Mouse (Mus musculus) hindbrain, embryonic 14.5 days (tissue): Measurements from ENCODE around the gene Rab11b. TPM values are rescaled to one million over a fixed set of nuclear protein-coding genes. Genes with fewer than 3 reads are reported as not detected.

Source experiments
- ATAC-seq: fragments of 200-750 bp; cut with Nextera tagmentation; 2 replicates; pipeline ENCODE4 v1.8.0; 2017; ENCODE audit warnings: moderate number of reproducible peaks, mild to moderate bottlenecking, moderate TSS enrichment, moderate library complexity; ENCODE audit not compliant: low FRiP score
- DNase-seq: peaks from one replicate; pipeline ENCODE4 v3.0.0-alpha.2; 2015; ENCODE audit warnings: low spot score
- H3K27ac ChIP-seq: fragments of 300-500 bp; sonication (generic); 2 replicates; pipeline ENCODE4 v1.5.1; 2014; ENCODE audit warnings: mild to moderate bottlenecking, moderate library complexity
- H3K27me3 ChIP-seq: fragments of 300-500 bp; sonication (generic); 2 replicates; pipeline ENCODE4 v1.6.1; 2014; ENCODE audit warnings: mild to moderate bottlenecking, low read length, mixed read lengths; ENCODE audit not compliant: control insufficient read depth, insufficient read depth
- H3K36me3 ChIP-seq: fragments of 300-500 bp; sonication (generic); replicated peaks from 2 replicates; pipeline ENCODE4 v1.6.1; 2014; ENCODE audit not compliant: control insufficient read depth, insufficient read depth
- H3K4me1 ChIP-seq: fragments of 300-500 bp; sonication (generic); replicated peaks from 2 replicates; pipeline ENCODE4 v1.6.1; 2014; ENCODE audit warnings: antibody characterized with exemption, low read length, mixed read lengths; ENCODE audit not compliant: control insufficient read depth, insufficient read depth
- H3K4me2 ChIP-seq: fragments of 300-500 bp; sonication (generic); replicated peaks from 2 replicates; pipeline ENCODE4 v1.6.1; 2014; ENCODE audit warnings: mild to moderate bottlenecking, moderate library complexity
- H3K4me3 ChIP-seq: fragments of 300-500 bp; sonication (generic); replicated peaks from 2 replicates; pipeline ENCODE4 v1.5.1; 2014; ENCODE audit warnings: mild to moderate bottlenecking, low read length
- H3K9ac ChIP-seq: fragments of 300-500 bp; sonication (generic); 2 replicates; pipeline ENCODE4 v1.6.1; 2014
- H3K9me3 ChIP-seq: fragments of 300-500 bp; sonication (generic); 2 replicates; pipeline ENCODE4 v1.6.1; 2016; ENCODE audit warnings: low read length; ENCODE audit not compliant: control insufficient read depth
- WGBS: fragments of 180-500 bp; shearing (Covaris S2); extraction: QIAGEN DNeasy Blood & Tissue Kit; methylation state at CpG from one replicate; pipeline ENCODE4 v1.1.7; 2014; 5-methylcytosine and 5-hydroxymethylcytosine counted together
- polyA plus RNA-seq: library from polyadenylated mRNA; unstranded; fragments of >200 nt; fragmentation: Nextera tagmentation; extraction: Ambion mirVana; gene quantifications from 2 replicates; pipeline ENCODE4 v1.2.1, GENCODE M21; 2014

Gene Rab11b
- polyA plus RNA-seq, 1 experiment from 2014 or later: 430 TPM

GRCm38 (mm10) chr17:33774573-33775155 is 14.3 kb upstream of the Rab11b start:
- H3K4me1 ChIP-seq: no peaks in the 10 kb centered on the region
- no peak overlapping the region for H3K4me3 ChIP-seq
- 92% methylated on average over 8 of the region's 8 CpGs for WGBS
- no peaks in the 10 kb centered on the region for H3K9me3 ChIP-seq
- H3K27me3 ChIP-seq: no peaks in the 10 kb centered on the region
- H3K4me2 ChIP-seq: no peak overlapping the region
- H3K9ac ChIP-seq: no peak overlapping the region
- H3K36me3 ChIP-seq: 0 out of 2 replicates have a peak, but pooled peaks cover 4% of the 10 kb centered on the region
- DNase-seq: no peak
- ATAC-seq: no peak
- no peak overlapping the region for H3K27ac ChIP-seq

DNA sequence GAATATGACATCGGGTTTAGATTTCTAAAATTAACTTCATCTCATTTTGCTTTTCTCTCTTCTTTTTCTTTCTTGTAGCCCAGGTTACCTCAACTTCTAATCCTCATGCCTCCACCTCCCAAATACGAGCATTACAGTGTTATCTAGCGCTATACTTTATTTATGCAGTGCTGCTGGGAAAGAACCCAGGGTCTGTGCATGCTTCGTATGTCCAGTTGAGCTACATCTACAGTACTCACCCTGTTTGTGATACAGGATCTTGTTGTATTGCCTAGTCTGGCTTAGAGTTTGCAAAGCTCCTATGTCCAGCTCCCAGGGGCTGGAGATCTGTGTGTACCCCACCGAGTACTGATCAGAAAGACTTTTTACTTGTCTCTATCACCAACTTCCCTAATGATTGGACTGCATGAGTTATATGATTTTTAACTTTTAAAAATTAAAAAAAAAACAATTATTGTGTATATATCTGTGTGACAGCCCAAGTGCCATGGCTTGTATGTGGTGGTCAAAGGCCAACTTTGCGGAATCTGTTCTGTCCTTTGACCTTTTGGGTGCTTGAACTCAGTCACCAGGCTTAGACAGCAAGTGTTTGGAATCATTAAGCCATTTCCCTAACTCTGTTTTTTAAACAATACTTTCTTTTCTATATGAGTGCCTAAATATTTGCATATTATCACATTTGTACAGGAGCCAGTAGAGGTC is 13.7 kb upstream of the Rab11b start:
- Histone ChIP-seq H3K4me3 (no peak overlapping the region), H3K9me3 (no peaks in the 10 kb centered on the region), H3K9ac (no peak overlapping the region), H3K36me3 (0 out of 2 replicates have a peak, but pooled peaks cover 4% of the 10 kb centered on the region), H3K27me3 (no peaks in the 10 kb centered on the region), H3K4me1 (no peaks in the 10 kb centered on the region), H3K27ac (no peak overlapping the region), H3K4me2 (no peak overlapping the region)
- DNase-seq (no peak), ATAC-seq (no peak)
- 94% methylated on average over 6 of the region's 6 CpGs for WGBS

GRCm38 (mm10) chr17:33773426-33773825 is 13.1 kb upstream of the Rab11b start:
- Histone ChIP-seq H3K4me3 (no peak overlapping the region), H3K27me3 (no peaks in the 10 kb centered on the region), H3K9me3 (no peaks in the 10 kb centered on the region), H3K9ac (no peak overlapping the region), H3K36me3 (0 out of 2 replicates have a peak, but pooled peaks cover 4% of the 10 kb centered on the region), H3K27ac (no peak overlapping the region), H3K4me1 (no peaks in the 10 kb centered on the region), H3K4me2 (no peak overlapping the region)
- 83% methylated on average over 6 of the region's 6 CpGs for WGBS
- ATAC-seq (no peak), DNase-seq (no peak)

DNA sequence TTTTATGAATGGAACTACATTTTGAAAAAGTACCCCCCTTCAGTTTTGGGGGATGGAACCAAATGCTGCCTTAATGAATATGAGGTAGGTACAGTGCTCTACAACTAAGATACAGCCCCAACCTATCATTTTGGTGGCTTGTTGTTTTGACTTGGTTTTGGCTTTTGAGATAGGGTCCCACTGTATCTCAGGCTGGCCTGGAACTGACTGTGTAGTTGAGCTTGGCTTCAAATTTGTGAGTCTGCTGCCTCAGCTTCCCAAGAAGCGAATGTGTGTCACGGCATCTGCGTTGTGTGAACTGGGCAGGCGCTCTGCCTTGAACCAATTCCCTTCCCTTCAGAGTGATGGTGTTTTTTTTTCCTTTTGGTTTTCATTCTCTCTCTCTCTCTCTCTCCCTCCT is 11.3 kb upstream of the Rab11b start:
- WGBS: 96% methylated on average over 4 of the region's 4 CpGs
- DNase-seq (no peak), ATAC-seq (no peak)
- no peaks in the 10 kb centered on the region for H3K9me3 ChIP-seq
- H3K4me1 ChIP-seq: no peaks in the 10 kb centered on the region
- no peak overlapping the region for H3K4me2 ChIP-seq
- no peak overlapping the region for H3K4me3 ChIP-seq
- no peaks in the 10 kb centered on the region for H3K27me3 ChIP-seq
- no peak overlapping the region for H3K9ac ChIP-seq
- 0 out of 2 replicates have a peak, but pooled peaks cover 4% of the 10 kb centered on the region for H3K36me3 ChIP-seq
- no peak overlapping the region for H3K27ac ChIP-seq

DNA sequence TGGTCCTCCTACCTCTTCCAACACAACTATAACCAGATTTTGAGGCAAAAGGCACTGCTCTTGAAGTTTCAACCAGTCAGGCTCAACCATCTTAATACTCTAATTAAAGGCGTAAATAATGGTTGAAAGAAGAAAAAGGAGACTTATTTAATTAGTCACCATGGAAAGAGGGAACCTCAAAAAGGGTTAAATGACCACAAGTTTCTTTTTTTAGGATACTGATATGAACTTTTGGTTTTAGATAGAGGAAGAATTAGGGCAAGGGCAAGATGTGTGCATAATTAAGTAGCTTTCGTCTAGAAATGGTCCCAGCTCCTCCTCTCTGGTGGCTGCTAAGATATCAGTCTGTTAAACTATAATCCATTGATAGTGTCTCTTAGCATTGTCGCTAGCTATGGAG is 6.1 kb upstream of the Rab11b start:
- 84% methylated on average over 3 of the region's 3 CpGs for WGBS
- no peaks in the 10 kb centered on the region for H3K9me3 ChIP-seq

GRCm38 (mm10) chr17:33759767-33760254 is 519 bp downstream of the Rab11b start:
- 1% methylated on average over 38 of the region's 38 CpGs for WGBS
- no peaks in the 10 kb centered on the region for H3K36me3 ChIP-seq
- ATAC-seq: peak; percentile 81
- H3K4me2 ChIP-seq: peak overlapping the region; percentile 86
- no peaks in the 10 kb centered on the region for H3K9me3 ChIP-seq
- peak overlapping the region; percentile 100 for H3K9ac ChIP-seq
- peaks cover 42% of the 10 kb centered on the region for H3K4me1 ChIP-seq
- H3K27me3 ChIP-seq: no peaks in the 10 kb centered on the region
- peak overlapping the region; percentile 99 for H3K27ac ChIP-seq
- peak; percentile 73 for DNase-seq
- H3K4me3 ChIP-seq: peak overlapping the region; percentile 94

More for the DNA sequence above, 6.1 kb upstream of the Rab11b start:
- DNase-seq: no peak
- Histone ChIP-seq H3K4me1 (no peaks in the 10 kb centered on the region), H3K9ac (no peak overlapping the region), H3K27ac (no peak overlapping the region), H3K4me2 (no peak overlapping the region), H3K36me3 (no peaks in the 10 kb centered on the region), H3K27me3 (no peaks in the 10 kb centered on the region), H3K4me3 (no peak overlapping the region)
- no peak for ATAC-seq

DNA sequence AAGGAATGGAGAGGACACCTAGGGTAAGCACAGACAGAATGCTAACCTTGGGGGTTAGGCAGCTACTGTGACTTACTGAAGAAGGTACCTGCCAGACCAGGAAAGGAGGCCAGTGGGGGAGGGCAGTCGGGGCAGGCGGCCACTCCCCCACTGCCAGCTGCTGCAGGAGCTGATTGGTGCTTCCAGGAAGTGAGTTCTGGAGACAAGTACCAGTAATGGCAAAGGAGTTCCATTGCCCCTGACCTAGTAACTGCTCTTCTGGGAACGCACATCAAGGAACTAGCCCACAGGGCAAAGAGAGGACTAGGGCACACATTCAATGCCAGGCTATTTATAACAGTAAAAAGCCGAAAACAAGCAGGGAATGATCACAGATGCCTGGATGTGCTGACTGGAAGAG is 3.1 kb downstream of the Rab11b start:
- H3K4me2 ChIP-seq: peak overlapping the region; percentile 86; the same call in 1 of the 2 replicates
- DNase-seq (no peak), ATAC-seq (no peak)
- 82% methylated on average over 4 of the region's 4 CpGs for WGBS
- H3K27me3 ChIP-seq: no peaks in the 10 kb centered on the region
- no peak overlapping the region for H3K27ac ChIP-seq
- H3K9ac ChIP-seq: no peak overlapping the region
- H3K4me1 ChIP-seq: peaks cover 47% of the 10 kb centered on the region
- no peak overlapping the region for H3K4me3 ChIP-seq
- no peaks in the 10 kb centered on the region for H3K36me3 ChIP-seq
- no peaks in the 10 kb centered on the region for H3K9me3 ChIP-seq

DNA sequence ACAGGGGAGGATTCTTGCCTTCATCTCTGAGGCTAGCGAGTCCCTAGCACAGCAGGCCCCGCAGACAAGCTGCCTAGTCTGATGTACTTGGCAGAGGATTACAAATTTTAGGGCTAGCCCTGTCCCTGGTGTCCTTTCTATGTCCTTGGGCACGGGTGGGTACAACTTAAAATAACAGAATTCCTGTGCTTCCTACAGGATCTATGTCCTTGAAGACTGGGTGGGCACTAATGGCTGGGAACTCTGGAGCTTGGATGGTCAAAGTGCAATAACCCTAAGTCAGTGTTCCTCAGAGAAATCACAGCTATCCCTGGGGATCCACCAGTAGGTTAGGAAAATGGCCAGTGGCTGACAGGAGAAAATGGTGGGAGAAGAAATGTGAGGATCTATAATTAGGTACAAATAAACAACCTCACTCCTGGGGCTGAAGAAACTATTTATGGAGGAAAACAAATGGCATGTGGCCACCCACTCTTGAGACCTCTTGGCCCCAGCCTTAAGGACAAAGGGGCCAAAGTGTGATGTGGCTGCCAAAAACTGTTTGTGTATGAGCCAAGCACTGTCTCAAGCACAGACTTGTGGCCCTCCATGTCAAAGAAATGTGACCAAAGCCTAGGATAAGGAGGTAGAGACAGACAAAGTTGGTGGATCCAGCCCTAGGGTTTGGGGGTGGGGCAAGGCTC is 4.1 kb downstream of the Rab11b start:
- Histone ChIP-seq H3K27ac (peak overlapping the region; percentile 15; the same call in 1 of the 2 replicates), H3K9ac (no peak overlapping the region)
- WGBS: 85% methylated on average over 3 of the region's 3 CpGs

DNA sequence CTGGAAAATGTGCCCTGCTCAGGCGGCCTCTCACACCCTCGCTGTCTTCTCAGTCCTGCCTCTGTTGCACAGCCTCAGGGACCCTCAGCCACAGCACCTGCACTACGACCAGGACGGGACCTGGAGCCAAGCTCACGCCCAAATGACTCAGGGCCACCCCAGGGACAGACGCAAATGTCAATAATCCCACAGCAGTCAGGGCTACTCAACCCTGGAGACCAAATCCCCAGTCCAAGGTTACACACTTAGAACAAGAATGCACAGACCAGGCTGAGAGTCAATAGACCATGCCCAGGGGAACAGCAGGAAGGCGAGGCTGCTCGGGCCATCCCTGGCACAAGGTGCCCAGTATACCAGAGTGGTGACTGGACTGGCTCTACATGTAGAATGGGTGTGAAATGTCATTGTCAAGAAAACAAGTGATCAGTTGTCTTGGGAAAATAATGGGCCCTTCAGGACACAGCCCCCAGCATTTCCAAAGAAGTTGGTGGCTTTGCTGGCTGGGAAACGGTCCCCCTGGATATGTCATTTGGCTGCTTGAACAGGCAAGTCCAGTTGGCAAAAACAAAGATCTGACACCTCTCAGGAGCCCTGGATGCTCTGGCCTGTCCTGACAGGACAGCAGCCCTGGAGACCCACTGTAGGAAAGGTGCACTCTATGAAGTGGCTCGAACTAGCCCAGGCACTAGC is 4.8 kb downstream of the Rab11b start:
- H3K36me3 ChIP-seq: peaks cover 10% of the 10 kb centered on the region
- H3K4me2 ChIP-seq: no peak overlapping the region; the same call in 1 of the 2 replicates
- no peaks in the 10 kb centered on the region for H3K27me3 ChIP-seq
- 73% methylated on average over 10 of the region's 10 CpGs for WGBS
- no peak overlapping the region for H3K9ac ChIP-seq
- H3K9me3 ChIP-seq: no peaks in the 10 kb centered on the region
- peaks cover 47% of the 10 kb centered on the region for H3K4me1 ChIP-seq
- ATAC-seq (no peak), DNase-seq (no peak)
- no peak overlapping the region for H3K4me3 ChIP-seq
- peak overlapping the region; percentile 38; the same call in 1 of the 2 replicates for H3K27ac ChIP-seq

More for the DNA sequence above, 4.1 kb downstream of the Rab11b start:
- Histone ChIP-seq H3K4me2 (no peak overlapping the region), H3K4me3 (no peak overlapping the region), H3K4me1 (peaks cover 47% of the 10 kb centered on the region), H3K27me3 (no peaks in the 10 kb centered on the region), H3K9me3 (no peaks in the 10 kb centered on the region), H3K36me3 (peaks cover 4% of the 10 kb centered on the region)
- DNase-seq: no peak
- no peak for ATAC-seq
